In the genomic region with DNA sequence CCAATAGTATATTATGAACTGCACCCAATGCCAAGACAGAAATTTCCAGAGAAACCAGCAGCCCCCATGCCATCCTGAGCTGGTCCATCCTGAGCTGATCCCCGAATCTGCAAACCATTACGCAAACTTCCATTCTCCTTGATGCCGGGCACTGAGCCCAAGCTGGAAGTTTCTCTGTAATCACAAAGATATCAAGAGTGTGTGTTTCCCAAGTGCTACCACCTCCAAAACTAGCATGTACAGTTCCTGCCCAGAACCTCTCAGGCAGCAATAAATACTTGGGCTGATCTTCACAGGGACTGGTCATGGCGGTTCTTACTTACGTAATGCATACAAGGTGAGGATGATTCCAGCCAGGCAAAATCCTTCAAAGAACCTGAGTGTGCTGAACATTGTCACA, we compare ENCODE assay signal across 24 mouse cellular contexts. TPM values are rescaled to one million over a fixed set of nuclear protein-coding genes. Genes with fewer than 3 reads are reported as not detected.
DNase-seq lines count a peak whose midpoint lies in the region; ATAC-seq and TF ChIP-seq lines count a peak whose summit lies in the region.
"Had no signal": no experiment of that assay in that cellular context is flagged by ENCODE, and none has a peak within 500 bp of the region (broad histone marks: within the 10 kb centered on the region; RNA-seq: fewer than 3 reads in every experiment).

No protein-coding gene starts in this region.

- H3K4me3 ChIP-seq in liver, embryonic 12.5 days = no peak overlapping the region
- H3K4me3 ChIP-seq in liver, embryonic 11.5 days (ENCODE audit: low read depth, low read length) = no peak overlapping the region
- H3K4me3 ChIP-seq in lung, embryonic 15.5 days = no peak overlapping the region
- H3K4me3 ChIP-seq in midbrain, embryonic 10.5 days = no peak overlapping the region
- H3K4me3 ChIP-seq in hindbrain, postnatal 0 days (ENCODE audit: low read length) = no peak overlapping the region
- H3K4me3 ChIP-seq: embryonic facial prominence, embryonic 13.5 days; forebrain, embryonic 15.5 days; hindbrain, embryonic 12.5 days; midbrain, embryonic 15.5 days; neural tube, embryonic 12.5 days had no signal

- no peaks in the 10 kb centered on the region for H3K27me3 ChIP-seq in liver, embryonic 12.5 days (replicated peaks)
- H3K27me3 ChIP-seq in liver, embryonic 11.5 days (replicated peaks; ENCODE audit: control insufficient read depth, insufficient read depth, low read length) = no peaks in the 10 kb centered on the region
- H3K27me3 ChIP-seq in lung, embryonic 15.5 days = no peaks in the 10 kb centered on the region
- no peaks in the 10 kb centered on the region for H3K27me3 ChIP-seq in midbrain, embryonic 10.5 days (ENCODE audit: low read depth, poor library complexity, severe bottlenecking)
- H3K27me3 ChIP-seq in hindbrain, postnatal 0 days (ENCODE audit: insufficient read depth, low read length) = no peaks in the 10 kb centered on the region
- H3K27me3 ChIP-seq: embryonic facial prominence, embryonic 13.5 days; forebrain, embryonic 15.5 days; hindbrain, embryonic 12.5 days; midbrain, embryonic 15.5 days; neural tube, embryonic 12.5 days had no signal

- TF ChIP-seq CTCF in hindbrain, postnatal 0 days (IDR thresholded peaks at IDR 0.05; ENCODE audit: low read depth) = no peak

- WGBS in liver, embryonic 12.5 days (ENCODE audit: insufficient replicate concordance) = 94% methylated on average over 5 of the region's 5 CpGs
- 94% methylated on average over 5 of the region's 5 CpGs for WGBS in liver, embryonic 11.5 days
- 74% methylated on average over 5 of the region's 5 CpGs for WGBS in lung, embryonic 15.5 days
- WGBS in midbrain, embryonic 10.5 days = 95% methylated on average over 5 of the region's 5 CpGs
- 98% methylated on average over 5 of the region's 5 CpGs for WGBS in hindbrain, postnatal 0 days

- no peak for ATAC-seq in liver, embryonic 12.5 days
- ATAC-seq in liver, embryonic 11.5 days (replicated peaks; ENCODE audit: low FRiP score) = no peak; the same call in 1 of the 2 replicates
- ATAC-seq in lung, embryonic 15.5 days (ENCODE audit: borderline replicate concordance, extremely low read depth, low FRiP score, low TSS enrichment) = no peak; the same call in 1 of the 2 replicates
- ATAC-seq in hindbrain, postnatal 0 days = no peak
- ATAC-seq: forebrain, embryonic 15.5 days; midbrain, embryonic 15.5 days had no signal

- H3K9me3 ChIP-seq in liver, embryonic 12.5 days (replicated peaks) = no peaks in the 10 kb centered on the region
- no peaks in the 10 kb centered on the region for H3K9me3 ChIP-seq in liver, embryonic 11.5 days (ENCODE audit: control insufficient read depth, low read length)
- H3K9me3 ChIP-seq in lung, embryonic 15.5 days = no peaks in the 10 kb centered on the region
- H3K9me3 ChIP-seq in midbrain, embryonic 10.5 days (replicated peaks) = no peaks in the 10 kb centered on the region
- no peaks in the 10 kb centered on the region for H3K9me3 ChIP-seq in hindbrain, postnatal 0 days (ENCODE audit: low read length)
- H3K9me3 ChIP-seq: embryonic facial prominence, embryonic 13.5 days; forebrain, embryonic 15.5 days; hindbrain, embryonic 12.5 days; midbrain, embryonic 15.5 days; neural tube, embryonic 12.5 days had no signal

- peaks cover 47% of the 10 kb centered on the region for H3K4me1 ChIP-seq in liver, embryonic 12.5 days
- peaks cover 15% of the 10 kb centered on the region for H3K4me1 ChIP-seq in liver, embryonic 11.5 days (replicated peaks; ENCODE audit: control insufficient read depth, insufficient read depth, low read length)
- peaks cover 18% of the 10 kb centered on the region for H3K4me1 ChIP-seq in lung, embryonic 15.5 days
- H3K4me1 ChIP-seq in midbrain, embryonic 10.5 days = peaks cover 9% of the 10 kb centered on the region; the same call in 1 of the 2 replicates
- no peaks in the 10 kb centered on the region for H3K4me1 ChIP-seq in hindbrain, postnatal 0 days (ENCODE audit: insufficient read depth, low read length)
- H3K4me1 ChIP-seq: forebrain, embryonic 15.5 days; neural tube, embryonic 12.5 days had no signal

- peak overlapping the region; percentile 55 for H3K27ac ChIP-seq in liver, embryonic 12.5 days
- H3K27ac ChIP-seq in liver, embryonic 11.5 days (ENCODE audit: low read depth, low read length) = no peak overlapping the region
- H3K27ac ChIP-seq in lung, embryonic 15.5 days = peak overlapping the region; percentile 26; the same call in 1 of the 2 replicates
- H3K27ac ChIP-seq in midbrain, embryonic 10.5 days (replicated peaks) = no peak overlapping the region
- H3K27ac ChIP-seq in hindbrain, postnatal 0 days = no peak overlapping the region
- H3K27ac ChIP-seq: embryonic facial prominence, embryonic 13.5 days; forebrain, embryonic 15.5 days; hindbrain, embryonic 12.5 days; kidney, postnatal 0 days; midbrain, embryonic 15.5 days; neural tube, embryonic 12.5 days had no signal

- H3K36me3 ChIP-seq in liver, embryonic 12.5 days = peaks cover 89% of the 10 kb centered on the region
- H3K36me3 ChIP-seq in liver, embryonic 11.5 days (ENCODE audit: control insufficient read depth, insufficient read depth, low read length) = peaks cover 9% of the 10 kb centered on the region; the same call in 1 of the 2 replicates
- no peaks in the 10 kb centered on the region for H3K36me3 ChIP-seq in lung, embryonic 15.5 days
- H3K36me3 ChIP-seq in midbrain, embryonic 10.5 days = peaks cover 62% of the 10 kb centered on the region
- peaks cover 19% of the 10 kb centered on the region; the same call in 1 of the 2 replicates for H3K36me3 ChIP-seq in hindbrain, postnatal 0 days (ENCODE audit: insufficient read depth, low read length)
- H3K36me3 ChIP-seq: embryonic facial prominence, embryonic 13.5 days had no signal

- H3K4me2 ChIP-seq in liver, embryonic 12.5 days = no peak overlapping the region
- no peak overlapping the region for H3K4me2 ChIP-seq in liver, embryonic 11.5 days
- no peak overlapping the region for H3K4me2 ChIP-seq in lung, embryonic 15.5 days
- no peak overlapping the region for H3K4me2 ChIP-seq in hindbrain, postnatal 0 days (ENCODE audit: low read depth, low read length)
- H3K4me2 ChIP-seq: embryonic facial prominence, embryonic 13.5 days; forebrain, embryonic 15.5 days; hindbrain, embryonic 12.5 days; lung, embryonic 14.5 days; midbrain, embryonic 15.5 days; neural tube, embryonic 12.5 days had no signal

- no peak overlapping the region for H3K9ac ChIP-seq in liver, embryonic 12.5 days
- no peak overlapping the region for H3K9ac ChIP-seq in liver, embryonic 11.5 days (ENCODE audit: low read depth, low read length)
- no peak overlapping the region for H3K9ac ChIP-seq in lung, embryonic 15.5 days
- H3K9ac ChIP-seq in hindbrain, postnatal 0 days (replicated peaks; ENCODE audit: low read length) = no peak overlapping the region
- H3K9ac ChIP-seq: embryonic facial prominence, embryonic 13.5 days; forebrain, embryonic 15.5 days; hindbrain, embryonic 12.5 days; lung, embryonic 14.5 days; midbrain, embryonic 15.5 days; neural tube, embryonic 12.5 days had no signal

- no peak for DNase-seq in liver, embryonic 11.5 days (ENCODE audit: low spot score)
- peak; percentile 86 for DNase-seq in lung, postnatal 36 days
- DNase-seq in midbrain, embryonic 10.5 days (ENCODE audit: low spot score) = no peak
- no peak for DNase-seq in right cerebral cortex, postnatal 36 days (ENCODE audit: low spot score in 2 of 2)
- DNase-seq in hindbrain, postnatal 0 days (ENCODE audit: low spot score) = no peak
- DNase-seq: adrenal gland, adult 2 months; B cell, adult 2 months; cerebellum, adult 18-20 months; cerebellum, postnatal 25 days; gastrocnemius, postnatal 14 days; heart, adult 18-20 months; kidney, adult 2 months; lung, embryonic 14.5 days; right cerebral cortex, postnatal 14 days; thymus, adult 18-20 months; thymus, postnatal 36 days had no signal

RNA-seq across cellular contexts. Expression of a gene that starts 46.3 kb away (rescaled TPM):
- 12.8 and 13.8 TPM in 2 replicates for polyA plus RNA-seq in liver, embryonic 12.5 days (2016; fragmentation: Nextera tagmentation; extraction: Ambion mirVana)
- polyA plus RNA-seq in liver, embryonic 11.5 days (2014; fragmentation: Nextera tagmentation; extraction: Ambion mirVana) = 11.0 and 11.6 TPM in 2 replicates
- 4.1 and 4.4 TPM in 2 replicates for polyA plus RNA-seq in lung, embryonic 15.5 days (2015; fragmentation: Nextera tagmentation; extraction: Ambion mirVana)
- polyA plus RNA-seq in midbrain, embryonic 10.5 days (2016; fragmentation: Nextera tagmentation; extraction: Ambion mirVana) = 7.9 and 9.3 TPM in 2 replicates
- total RNA-seq in hindbrain, postnatal 0 days (2014; rRNA removed) = 118 and 136 TPM in 2 replicates
- polyA plus RNA-seq in hindbrain, postnatal 0 days (2015; fragmentation: Nextera tagmentation; extraction: Ambion mirVana) = 12.4 and 12.9 TPM in 2 replicates

Comparison
In these comparisons a context has a peak if more than half of its experiments do, and no peak if none do; other contexts are left out.
1. H3K27ac ChIP-seq: peak in liver, embryonic 12.5 days (single experiment) and lung, embryonic 15.5 days (single experiment); none in liver, embryonic 11.5 days (single experiment), midbrain, embryonic 10.5 days (single experiment) and hindbrain, postnatal 0 days (single experiment).